Mouse (Mus musculus) C2C12 (cell line): Measurements from ENCODE around the gene Dmtf1.

Source experiments
- CEBPB ChIP-seq: IDR thresholded peaks from one replicate; pipeline ENCODE4 v1.6.1; 2011; ENCODE audit warnings: low read depth, mild to moderate bottlenecking, control low read depth, moderate library complexity
- CTCF ChIP-seq: IDR thresholded peaks from one replicate; pipeline ENCODE4 v1.5.1; 2011; ENCODE audit not compliant: control insufficient read depth, insufficient read depth, insufficient read length
- FOSL1 ChIP-seq: IDR thresholded peaks from one replicate; pipeline ENCODE4 v1.8.0; 2011; ENCODE audit warnings: mild to moderate bottlenecking, low read length; ENCODE audit not compliant: poor library complexity, insufficient read depth, severe bottlenecking
- MAX ChIP-seq: IDR thresholded peaks from one replicate; pipeline ENCODE4 v1.6.1; 2011; ENCODE audit warnings: mild to moderate bottlenecking, control low read depth
- MYOG ChIP-seq: IDR thresholded peaks from one replicate; pipeline ENCODE4 v1.6.1; 2011; ENCODE audit not compliant: control insufficient read depth, insufficient read length; ENCODE audit errors: extremely low read depth
- USF1 ChIP-seq: IDR thresholded peaks from one replicate; pipeline ENCODE4 v1.6.1; 2011; ENCODE audit warnings: low read depth, mild to moderate bottlenecking, control low read depth, moderate library complexity

GRCm38 (mm10) chr5:9157336-9157735 is 4.2 kb downstream of the Dmtf1 start:
- TF ChIP-seq CTCF (no peak), CEBPB (no peak), FOSL1 (no peak), MAX (no peak), USF1 (no peak), MYOG (no peak)
